Mouse (Mus musculus): ENCODE results near the gene Abtb1. TPM values are rescaled to one million over a fixed set of nuclear protein-coding genes. Genes with fewer than 3 reads are reported as not detected.

Gene Abtb1
- polyA plus RNA-seq, 1 experiment from 2014 or later = 26.6 TPM

DNA sequence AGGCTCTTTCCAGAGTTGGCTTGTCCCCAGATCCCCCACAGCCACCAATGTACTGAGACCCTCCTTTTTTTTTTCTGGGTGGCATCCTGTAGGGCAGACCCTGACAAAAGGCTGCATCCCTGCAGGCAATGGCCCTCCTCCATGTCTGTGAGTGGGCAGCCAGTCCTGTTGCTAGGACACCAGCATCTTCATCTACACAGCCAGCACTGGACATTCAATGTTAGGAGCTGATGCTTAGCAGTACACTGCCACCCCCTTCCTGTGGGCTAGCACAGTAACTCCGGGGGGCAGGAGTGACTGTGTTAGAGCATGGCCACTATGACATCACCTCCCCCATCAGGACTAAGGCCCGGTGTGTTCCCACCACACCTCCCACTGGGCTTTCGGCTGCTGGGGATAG, 26.7 kb downstream of the Abtb1 start:
- no peak overlapping the region for H3K9ac ChIP-seq (ENCODE audit: low read depth, low read length)
- H3K27me3 ChIP-seq (replicated peaks; ENCODE audit: control insufficient read depth, insufficient read depth, low read length) = no peaks in the 10 kb centered on the region
- H3K4me3 ChIP-seq (ENCODE audit: low read length) = no peak overlapping the region
- 72% methylated on average over 3 of the region's 3 CpGs for WGBS
- H3K4me2 ChIP-seq (ENCODE audit: low read depth, low read length) = no peak overlapping the region
- no peak for ATAC-seq
- H3K9me3 ChIP-seq (ENCODE audit: control insufficient read depth, low read length) = no peaks in the 10 kb centered on the region
- H3K4me1 ChIP-seq (ENCODE audit: control insufficient read depth, insufficient read depth, low read length) = peaks cover 6% of the 10 kb centered on the region
- H3K27ac ChIP-seq (ENCODE audit: low read length) = no peak overlapping the region
- no peaks in the 10 kb centered on the region for H3K36me3 ChIP-seq (ENCODE audit: control insufficient read depth, insufficient read depth, low read length)

DNA sequence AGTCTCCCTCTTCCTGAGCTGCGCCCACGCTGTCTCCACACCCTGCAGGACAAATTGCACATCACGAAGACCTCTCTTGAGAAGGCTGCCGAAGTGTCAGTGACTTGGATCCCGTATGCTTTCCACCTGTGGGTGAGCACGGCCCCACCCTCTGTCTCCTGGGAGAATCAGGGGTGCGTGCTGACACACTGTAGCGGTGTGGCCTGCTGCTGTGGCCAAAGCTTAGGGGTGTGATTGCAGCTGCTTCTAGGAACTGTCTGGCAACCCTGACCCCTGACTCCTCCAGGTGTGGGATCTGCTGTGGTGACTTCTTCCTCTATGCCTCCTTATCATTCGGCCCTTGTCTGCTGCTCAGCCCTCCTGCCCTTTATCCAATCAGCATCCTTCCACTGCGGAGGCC, 28.0 kb downstream of the Abtb1 start:
- no peak for ATAC-seq
- H3K9ac ChIP-seq (ENCODE audit: low read depth, low read length) = no peak overlapping the region
- H3K4me3 ChIP-seq (ENCODE audit: low read length) = no peak overlapping the region
- 80% methylated on average over 10 of the region's 10 CpGs for whole genome bisulfite sequencing
- H3K27me3 ChIP-seq (replicated peaks; ENCODE audit: control insufficient read depth, insufficient read depth, low read length) = no peaks in the 10 kb centered on the region
- peaks cover 13% of the 10 kb centered on the region for H3K4me1 ChIP-seq (ENCODE audit: control insufficient read depth, insufficient read depth, low read length)
- no peaks in the 10 kb centered on the region for H3K36me3 ChIP-seq (ENCODE audit: control insufficient read depth, insufficient read depth, low read length)
- H3K9me3 ChIP-seq (ENCODE audit: control insufficient read depth, low read length) = no peaks in the 10 kb centered on the region
- no peak overlapping the region for H3K27ac ChIP-seq (ENCODE audit: low read length)
- H3K4me2 ChIP-seq (ENCODE audit: low read depth, low read length) = no peak overlapping the region

DNA sequence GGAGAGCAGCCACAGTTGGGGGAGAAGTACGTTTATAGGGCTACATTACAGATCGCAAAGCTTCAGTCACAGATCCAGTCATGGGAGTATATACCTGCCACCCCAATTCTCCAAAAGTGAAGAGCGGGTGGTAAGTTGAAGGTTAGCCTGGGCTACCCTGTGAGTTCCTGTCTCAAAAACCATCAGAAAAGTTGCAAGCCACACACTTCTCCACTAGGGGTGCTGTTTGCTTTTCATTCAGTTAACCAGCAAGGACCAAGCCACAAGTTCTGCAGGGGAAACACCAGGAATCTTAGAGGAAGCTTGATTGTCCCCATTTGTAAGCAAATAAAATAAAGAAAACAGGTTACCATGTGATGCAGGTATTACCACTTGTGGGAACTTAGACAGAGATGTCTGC, 28.9 kb downstream of the Abtb1 start:
- peaks cover 13% of the 10 kb centered on the region for H3K4me1 ChIP-seq (ENCODE audit: control insufficient read depth, insufficient read depth, low read length)
- H3K27me3 ChIP-seq (replicated peaks; ENCODE audit: control insufficient read depth, insufficient read depth, low read length) = no peaks in the 10 kb centered on the region
- no peak for ATAC-seq
- no peak overlapping the region for H3K4me3 ChIP-seq (ENCODE audit: low read length)
- no peak overlapping the region for H3K27ac ChIP-seq (ENCODE audit: low read length)
- WGBS = 79% methylated on average over 3 of the region's 3 CpGs
- H3K4me2 ChIP-seq (ENCODE audit: low read depth, low read length) = no peak overlapping the region
- H3K9ac ChIP-seq (ENCODE audit: low read depth, low read length) = no peak overlapping the region
- no peaks in the 10 kb centered on the region for H3K36me3 ChIP-seq (ENCODE audit: control insufficient read depth, insufficient read depth, low read length)
- no peaks in the 10 kb centered on the region for H3K9me3 ChIP-seq (ENCODE audit: control insufficient read depth, low read length)

DNA sequence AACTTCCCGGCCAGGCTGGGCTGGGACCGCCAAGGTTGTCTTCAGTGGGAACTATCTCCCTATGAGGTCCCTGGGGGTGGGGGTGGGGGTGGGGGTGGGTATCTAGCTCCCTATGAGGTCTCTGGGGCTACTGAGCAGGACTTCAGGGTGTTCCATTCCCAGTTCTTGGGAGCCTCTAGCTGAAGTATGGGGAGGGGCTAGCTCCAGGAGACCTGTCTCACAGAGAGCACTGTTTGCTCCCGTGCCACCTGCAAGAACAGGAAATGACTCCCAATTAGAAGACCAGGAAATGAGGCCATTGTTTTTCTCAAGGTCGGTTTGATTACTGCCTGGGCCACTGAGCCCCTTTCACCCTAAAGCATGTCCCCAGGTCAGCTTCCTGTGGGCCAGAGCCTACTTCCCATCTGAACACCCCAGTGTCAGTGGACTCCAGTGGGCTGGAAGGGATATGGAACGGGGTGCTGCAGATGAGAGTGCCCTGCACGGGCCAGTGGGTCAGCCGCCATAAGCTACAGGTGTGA, 29.8 kb downstream of the Abtb1 start:
- WGBS = 49% methylated on average over 7 of the region's 7 CpGs
- Histone ChIP-seq H3K36me3 (ENCODE audit: control insufficient read depth, insufficient read depth, low read length) (no peaks in the 10 kb centered on the region), H3K4me3 (ENCODE audit: low read length) (no peak overlapping the region), H3K27ac (ENCODE audit: low read length) (peak overlapping the region; percentile 35; the same call in 1 of the 2 replicates), H3K4me1 (ENCODE audit: control insufficient read depth, insufficient read depth, low read length) (peaks cover 13% of the 10 kb centered on the region), H3K9me3 (ENCODE audit: control insufficient read depth, low read length) (no peaks in the 10 kb centered on the region), H3K4me2 (ENCODE audit: low read depth, low read length) (no peak overlapping the region), H3K27me3 (replicated peaks; ENCODE audit: control insufficient read depth, insufficient read depth, low read length) (no peaks in the 10 kb centered on the region), H3K9ac (ENCODE audit: low read depth, low read length) (no peak overlapping the region)
- peak; percentile 53 for ATAC-seq

DNA sequence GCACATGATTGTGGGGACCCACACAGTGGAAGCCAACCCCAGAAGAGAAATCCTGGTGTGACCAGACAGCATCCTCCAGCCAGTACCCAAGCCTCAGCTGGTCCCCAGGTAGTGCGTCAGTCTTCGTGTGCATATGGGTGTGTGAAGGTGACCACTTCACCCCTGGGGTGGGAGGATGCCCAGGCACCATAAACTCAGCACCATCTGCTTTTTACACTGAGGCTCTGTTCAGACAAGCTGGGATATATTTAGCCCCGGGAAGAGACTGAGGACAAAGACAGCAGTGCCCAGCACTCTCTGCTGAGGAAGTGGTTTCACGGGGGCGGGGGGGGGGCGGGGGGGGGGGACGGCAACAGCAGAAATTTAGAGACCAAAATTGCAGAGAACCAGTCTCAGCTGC, 30.4 kb downstream of the Abtb1 start:
- Histone ChIP-seq H3K27me3 (replicated peaks; ENCODE audit: control insufficient read depth, insufficient read depth, low read length) (no peaks in the 10 kb centered on the region), H3K4me1 (ENCODE audit: control insufficient read depth, insufficient read depth, low read length) (peaks cover 13% of the 10 kb centered on the region), H3K4me3 (ENCODE audit: low read length) (no peak overlapping the region), H3K9me3 (ENCODE audit: control insufficient read depth, low read length) (no peaks in the 10 kb centered on the region), H3K27ac (ENCODE audit: low read length) (no peak overlapping the region), H3K4me2 (ENCODE audit: low read depth, low read length) (no peak overlapping the region), H3K36me3 (ENCODE audit: control insufficient read depth, insufficient read depth, low read length) (no peaks in the 10 kb centered on the region), H3K9ac (ENCODE audit: low read depth, low read length) (peak overlapping the region; percentile 0; the same call in 1 of the 2 replicates)
- 34% methylated on average over 7 of the region's 7 CpGs for WGBS
- no peak for ATAC-seq

DNA sequence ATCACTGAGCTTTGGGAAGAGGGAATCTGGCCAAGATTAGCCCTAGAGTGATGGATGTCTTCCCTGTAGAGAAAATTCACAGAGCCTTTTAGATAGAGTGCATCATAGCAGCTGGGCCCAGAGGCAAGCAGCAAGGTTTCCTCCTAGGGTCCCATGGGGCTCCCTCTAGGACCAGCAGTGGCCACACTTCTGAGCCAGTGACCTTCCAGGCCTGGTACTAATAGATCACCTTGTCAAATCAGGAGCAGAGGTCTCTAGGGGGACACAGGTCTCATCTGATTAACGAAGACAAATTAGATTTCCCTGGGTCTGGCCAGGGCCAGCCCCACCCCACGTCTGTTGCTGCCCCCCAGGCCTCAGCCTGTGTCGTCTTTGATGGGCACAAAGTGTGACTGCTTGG, 31.5 kb downstream of the Abtb1 start:
- ATAC-seq = peak; percentile 22; the same call in 1 of the 2 replicates
- Histone ChIP-seq H3K4me2 (ENCODE audit: low read depth, low read length) (no peak overlapping the region), H3K9me3 (ENCODE audit: control insufficient read depth, low read length) (no peaks in the 10 kb centered on the region), H3K36me3 (ENCODE audit: control insufficient read depth, insufficient read depth, low read length) (no peaks in the 10 kb centered on the region), H3K9ac (ENCODE audit: low read depth, low read length) (no peak overlapping the region), H3K27me3 (replicated peaks; ENCODE audit: control insufficient read depth, insufficient read depth, low read length) (no peaks in the 10 kb centered on the region), H3K27ac (ENCODE audit: low read length) (peak overlapping the region; percentile 5; the same call in 1 of the 2 replicates), H3K4me3 (ENCODE audit: low read length) (no peak overlapping the region), H3K4me1 (ENCODE audit: control insufficient read depth, insufficient read depth, low read length) (peaks cover 13% of the 10 kb centered on the region)
- 53% methylated on average over 3 of the region's 3 CpGs for WGBS

DNA sequence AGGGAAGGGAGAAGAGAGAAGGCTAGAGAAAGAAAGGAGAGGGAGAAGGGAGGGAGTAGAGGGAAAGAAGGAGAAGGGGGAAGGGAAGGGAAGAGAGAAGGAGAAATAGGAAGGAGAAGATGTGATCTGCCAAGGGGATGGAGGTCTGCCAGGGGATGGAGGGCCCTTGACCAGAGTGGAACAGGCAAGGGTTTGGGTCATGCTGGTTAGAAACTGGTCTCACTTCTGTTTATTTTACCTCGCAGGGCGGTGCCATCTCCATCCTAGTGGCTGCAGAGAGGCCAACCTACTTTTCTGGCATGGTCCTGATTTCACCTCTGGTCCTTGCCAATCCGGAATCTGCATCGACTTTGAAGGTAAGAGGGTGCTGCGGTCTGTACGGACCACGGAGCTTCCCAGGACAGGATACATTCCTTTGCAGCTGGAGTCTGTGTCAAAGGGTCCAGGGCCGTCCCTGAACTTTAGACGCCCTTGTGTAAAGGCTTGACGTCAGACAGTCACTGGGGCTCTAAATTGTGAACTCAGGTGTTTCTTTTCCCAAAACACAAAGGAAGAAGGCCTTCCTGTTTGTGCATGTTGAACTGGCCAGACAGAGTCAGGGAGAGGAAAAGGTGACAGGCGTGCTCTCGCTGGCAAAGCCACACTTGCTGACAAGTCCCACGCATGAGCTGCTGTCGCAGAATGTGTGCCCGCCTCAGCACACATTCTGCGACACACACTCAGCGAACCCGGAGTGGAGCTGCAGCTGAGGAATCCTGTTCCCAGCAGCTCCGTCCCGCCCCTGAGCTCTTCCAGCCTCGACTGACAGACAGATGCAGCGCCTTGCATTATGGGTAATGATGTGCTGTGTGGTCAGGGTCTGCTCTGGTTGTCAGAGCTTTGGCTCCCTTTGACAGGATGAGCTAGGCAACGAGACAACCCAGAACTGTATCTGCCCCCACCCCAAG, 32.4 kb downstream of the Abtb1 start:
- peak overlapping the region; percentile 5; the same call in 1 of the 2 replicates for H3K27ac ChIP-seq (ENCODE audit: low read length)
- WGBS = 54% methylated on average over 23 of the region's 23 CpGs
- H3K4me2 ChIP-seq (ENCODE audit: low read depth, low read length) = no peak overlapping the region

DNA sequence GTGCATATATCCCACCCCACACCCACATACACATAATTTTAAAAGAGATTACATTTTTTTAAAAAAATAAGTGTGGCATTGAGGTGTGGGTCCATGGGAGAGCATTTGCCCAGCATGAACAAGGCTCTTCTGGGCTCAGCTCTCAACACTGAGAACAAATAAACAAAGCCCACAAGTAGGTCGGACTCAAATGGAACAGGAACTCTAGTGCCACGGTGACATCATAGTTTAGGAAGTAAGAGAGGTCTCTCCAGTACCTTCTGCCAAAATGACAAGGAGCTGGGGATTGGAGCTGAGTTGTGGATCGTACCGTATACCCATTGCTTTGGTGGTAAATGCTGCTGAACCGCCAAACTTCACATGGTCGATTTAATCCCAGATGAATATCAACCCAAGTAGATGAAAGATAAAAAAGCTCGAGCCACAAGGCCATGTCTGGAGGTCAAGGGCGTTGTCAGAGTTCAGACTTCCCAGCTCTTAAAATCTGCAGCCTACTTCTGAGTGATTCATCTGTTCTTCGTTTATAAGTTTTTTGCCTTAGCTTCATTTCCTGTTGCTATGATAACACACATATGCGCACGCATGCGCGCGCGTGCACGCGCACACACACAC, 36.7 kb downstream of the Abtb1 start:
- no peak for ATAC-seq
- WGBS = 86% methylated on average over 17 of the region's 17 CpGs
- H3K4me3 ChIP-seq (ENCODE audit: low read length) = no peak overlapping the region

More for the DNA sequence above, 32.4 kb downstream of the Abtb1 start:
- H3K9me3 ChIP-seq (ENCODE audit: control insufficient read depth, low read length) = no peaks in the 10 kb centered on the region
- H3K27me3 ChIP-seq (replicated peaks; ENCODE audit: control insufficient read depth, insufficient read depth, low read length) = no peaks in the 10 kb centered on the region
- no peaks in the 10 kb centered on the region for H3K36me3 ChIP-seq (ENCODE audit: control insufficient read depth, insufficient read depth, low read length)
- H3K4me3 ChIP-seq (ENCODE audit: low read length) = no peak overlapping the region
- H3K4me1 ChIP-seq (ENCODE audit: control insufficient read depth, insufficient read depth, low read length) = peaks cover 13% of the 10 kb centered on the region
- ATAC-seq = peak; percentile 39
- no peak overlapping the region for H3K9ac ChIP-seq (ENCODE audit: low read depth, low read length)

DNA sequence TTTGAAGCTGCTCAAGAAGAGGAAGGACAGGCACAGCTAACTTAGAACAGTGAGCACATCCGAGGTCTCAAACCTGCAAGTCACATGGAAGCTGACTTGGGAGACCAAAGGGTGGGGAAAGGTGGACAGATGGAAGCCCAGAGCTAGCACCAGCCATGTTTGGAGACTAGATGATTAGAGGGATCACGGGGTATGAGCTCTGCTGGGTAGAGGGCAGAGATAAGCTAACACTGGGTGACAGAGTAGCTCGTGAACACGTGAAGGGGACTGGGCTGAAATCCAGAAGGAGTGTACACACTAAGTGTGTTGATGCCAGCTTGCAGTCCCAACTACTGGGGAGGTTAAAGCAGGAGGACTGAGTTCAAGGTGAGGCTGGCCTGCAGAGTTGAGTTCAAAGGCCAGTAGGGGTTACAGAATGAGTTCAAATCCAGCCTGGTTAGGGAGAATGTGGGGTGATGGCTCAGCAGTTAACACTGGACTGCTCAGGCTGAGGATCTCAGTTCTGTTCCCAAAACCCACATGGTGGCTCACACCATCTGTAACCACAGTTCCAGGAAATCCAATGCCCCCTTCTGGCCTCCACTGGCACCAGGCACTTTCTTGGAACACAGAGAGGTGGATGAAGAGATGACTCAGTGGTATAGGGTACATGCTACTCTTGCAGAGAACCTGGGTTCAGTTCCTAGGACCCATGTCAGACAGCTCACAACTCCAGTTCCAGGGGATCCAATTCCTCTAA, 37.7 kb downstream of the Abtb1 start:
- H3K4me3 ChIP-seq (ENCODE audit: low read length) = no peak overlapping the region
- no peak overlapping the region for H3K4me2 ChIP-seq (ENCODE audit: low read depth, low read length)
- WGBS = 85% methylated on average over 4 of the region's 4 CpGs
- no peak overlapping the region for H3K9ac ChIP-seq (ENCODE audit: low read depth, low read length)
- no peaks in the 10 kb centered on the region for H3K9me3 ChIP-seq (ENCODE audit: control insufficient read depth, low read length)
- H3K4me1 ChIP-seq (ENCODE audit: control insufficient read depth, insufficient read depth, low read length) = 0 out of 2 replicates have a peak, but pooled peaks cover 3% of the 10 kb centered on the region
- no peaks in the 10 kb centered on the region for H3K36me3 ChIP-seq (ENCODE audit: control insufficient read depth, insufficient read depth, low read length)
- no peak overlapping the region for H3K27ac ChIP-seq (ENCODE audit: low read length)
- no peaks in the 10 kb centered on the region for H3K27me3 ChIP-seq (replicated peaks; ENCODE audit: control insufficient read depth, insufficient read depth, low read length)
- no peak for ATAC-seq

More for the DNA sequence above, 36.7 kb downstream of the Abtb1 start:
- no peaks in the 10 kb centered on the region for H3K36me3 ChIP-seq (ENCODE audit: control insufficient read depth, insufficient read depth, low read length)
- H3K27ac ChIP-seq (ENCODE audit: low read length) = no peak overlapping the region
- H3K9me3 ChIP-seq (ENCODE audit: control insufficient read depth, low read length) = no peaks in the 10 kb centered on the region
- no peaks in the 10 kb centered on the region for H3K27me3 ChIP-seq (replicated peaks; ENCODE audit: control insufficient read depth, insufficient read depth, low read length)
- no peak overlapping the region for H3K9ac ChIP-seq (ENCODE audit: low read depth, low read length)
- H3K4me2 ChIP-seq (ENCODE audit: low read depth, low read length) = no peak overlapping the region
- H3K4me1 ChIP-seq (ENCODE audit: control insufficient read depth, insufficient read depth, low read length) = peaks cover 10% of the 10 kb centered on the region; the same call in 1 of the 2 replicates

Data from intestine, embryonic 16.5 days (tissue).